Comparison of ENCODE assay signal across 8 mouse cellular contexts in the genomic region with DNA sequence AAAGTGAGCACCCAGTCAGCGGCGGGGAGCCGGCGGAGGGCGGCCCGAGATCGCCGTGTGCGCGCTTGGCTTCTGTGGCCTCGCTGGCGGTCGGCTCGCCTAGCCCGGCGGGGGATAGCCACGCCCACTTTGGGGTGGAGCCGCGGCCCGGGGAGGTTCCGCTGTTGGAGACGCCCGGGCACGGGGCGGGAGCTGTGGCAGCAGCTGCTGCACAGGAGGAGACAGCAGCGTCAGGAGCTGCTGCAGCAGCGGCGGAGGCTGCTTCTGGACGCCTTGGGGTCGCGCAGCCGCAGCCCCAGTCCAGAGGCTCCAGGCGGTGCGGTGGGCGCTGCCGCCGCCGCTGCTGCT. TPM values are rescaled to one million over a fixed set of nuclear protein-coding genes. Genes with fewer than 3 reads are reported as not detected.
DNase-seq lines count a peak whose midpoint lies in the region; ATAC-seq and TF ChIP-seq lines count a peak whose summit lies in the region.

Ttc7 (plus strand) TSS at position 181 of the 348 bp plus-strand sequence.

- DNase-seq in gastrocnemius, postnatal 10 days, result peak; percentile 100
- DNase-seq in left cerebral cortex, postnatal 10 days (ENCODE audit: extremely low spot score in 1 of 2, low spot score in 2 of 2), result peak; percentile 89 to 98
- DNase-seq in right cerebral cortex, postnatal 25 days, result peak; percentile 95
- peak; percentile 98 to 99 for DNase-seq in urinary bladder, postnatal 4 days (ENCODE audit: low spot score in 2 of 2)

- peak; percentile 78; the same call in 1 of the 2 replicates for TF ChIP-seq POLR2A in cortical plate, adult 2 months (IDR thresholded peaks at IDR 0.05; ENCODE audit: extremely low read depth, insufficient read depth, low read length)

- peak within 1 kb of the TSS; percentile 75 for H3K4me3 ChIP-seq in cortical plate, adult 2 months (ENCODE audit: insufficient read depth, low read length)

- H3K27ac ChIP-seq in cortical plate, adult 2 months (ENCODE audit: insufficient read depth, low read length), result peak within 1 kb of the TSS; percentile 88

- 0 out of 2 replicates have a peak, but pooled peaks cover 1% of the 10 kb centered on the region for H3K4me1 ChIP-seq in cortical plate, adult 2 months (ENCODE audit: control insufficient read depth, insufficient read depth, low read length)

- TF ChIP-seq CTCF in cortical plate, adult 2 months (IDR thresholded peaks at IDR 0.05; ENCODE audit: extremely low read depth, insufficient read depth, low read length), result no peak

- peak; percentile 61 for ATAC-seq in activated CD4-positive, CD25-positive, alpha-beta regulatory T cell, adult 4 months
- ATAC-seq in inflammation-experienced regulatory T-cells, adult 6 months, result peak; percentile 69
- ATAC-seq in megakaryocyte-erythroid progenitor cell, adult 5-6 weeks (replicated peaks; ENCODE audit: low FRiP score, low TSS enrichment, poor library complexity, severe bottlenecking), result peak; percentile 76

- intact Hi-C loops in left cerebral cortex, postnatal 10 days (cut with DNase I), result no loop called here

RNA-seq across cellular contexts. Expression of gene Ttc7, which starts in this region (rescaled TPM):
- 10 to 100 TPM; 21.2 to 24.5 TPM for polyA plus RNA-seq in activated CD4-positive, CD25-positive, alpha-beta regulatory T cell, adult 4 months (2017; shearing (Covaris generic))
- polyA plus RNA-seq in cortical plate, adult 2 months (2012; rRNA removed), result 11.3 and 12.2 TPM in 2 replicates
- total RNA-seq in gastrocnemius, postnatal 10 days (2021), result 10 to 100 TPM; 16.6 to 17.7 TPM
- 10 to 100 TPM; 16.9 to 22.6 (median 20.6) TPM for polyA plus RNA-seq in inflammation-experienced regulatory T-cells, adult 6 months (2017; shearing (Covaris generic))
- total RNA-seq in left cerebral cortex, postnatal 10 days (2021), result 10 to 100 TPM in 1 of 2 experiments, 1 to 10 TPM in 1; 6.7 to 10.8 TPM
- total RNA-seq in megakaryocyte-erythroid progenitor cell, adult 5-6 weeks (2014; fragmentation: Nextera tagmentation), result 56.9 and 94.9 TPM in 2 replicates
- total RNA-seq in megakaryocyte-erythroid progenitor cell, adult 5-6 weeks (2017), result 34.2 and 49.5 TPM in 2 replicates

Comparison
In these comparisons a context has a peak if more than half of its experiments do, and no peak if none do; other contexts are left out.
1. Peak in every context shown above with its lines: DNase-seq, ATAC-seq, H3K4me3 ChIP-seq and H3K27ac ChIP-seq.